Mouse (Mus musculus) stomach, embryonic 16.5 days (tissue): Measurements from ENCODE around the gene Wdr89. TPM values are rescaled to one million over a fixed set of nuclear protein-coding genes. Genes with fewer than 3 reads are reported as not detected.
"Not testable (repeated sequence)": the region's sequence is repeated elsewhere in the genome, so short reads cannot be mapped to it uniquely, and the experiment has no call there.

Experiments used
- ATAC-seq: fragments of 200-750 bp; cut with Nextera tagmentation; 2 replicates; pipeline ENCODE4 v1.8.0; 2017; ENCODE audit warnings: moderate number of reproducible peaks, moderate TSS enrichment; ENCODE audit not compliant: insufficient read depth, low FRiP score
- H3K27ac ChIP-seq: fragments of 300-500 bp; sonication (generic); 2 replicates; pipeline ENCODE4 v1.5.1; 2014; ENCODE audit warnings: low read length
- H3K27me3 ChIP-seq: fragments of 300-500 bp; sonication (generic); 2 replicates; pipeline ENCODE4 v1.6.1; 2014; ENCODE audit warnings: low read length, control low read depth, mixed read lengths; ENCODE audit not compliant: control insufficient read depth, insufficient read depth
- H3K36me3 ChIP-seq: fragments of 300-500 bp; sonication (generic); 2 replicates; pipeline ENCODE4 v1.6.1; 2014; ENCODE audit warnings: low read length; ENCODE audit not compliant: control insufficient read depth, insufficient read depth
- H3K4me1 ChIP-seq: fragments of 300-500 bp; sonication (generic); 2 replicates; pipeline ENCODE4 v1.6.1; 2014; ENCODE audit warnings: low read length, control low read depth, mixed read lengths; ENCODE audit not compliant: control insufficient read depth, insufficient read depth
- H3K4me2 ChIP-seq: fragments of 300-500 bp; sonication (generic); 2 replicates; pipeline ENCODE4 v1.6.1; 2014; ENCODE audit warnings: low read depth, low read length, mixed read lengths
- H3K4me3 ChIP-seq: fragments of 300-500 bp; sonication (generic); replicated peaks from 2 replicates; pipeline ENCODE4 v1.5.1; 2014; ENCODE audit warnings: mild to moderate bottlenecking, low read length
- H3K9ac ChIP-seq: fragments of 300-500 bp; sonication (generic); 2 replicates; pipeline ENCODE4 v1.6.1; 2014; ENCODE audit warnings: low read length
- H3K9me3 ChIP-seq: fragments of 300-500 bp; sonication (generic); replicated peaks from 2 replicates; pipeline ENCODE4 v1.6.1; 2016; ENCODE audit warnings: low read length, control low read depth; ENCODE audit not compliant: control insufficient read depth
- WGBS: fragments of 180-500 bp; shearing (Covaris S2); extraction: QIAGEN DNeasy Blood & Tissue Kit; methylation state at CpG from one replicate; pipeline ENCODE4 v1.1.7; 2014; 5-methylcytosine and 5-hydroxymethylcytosine counted together
- polyA plus RNA-seq: library from polyadenylated mRNA; unstranded; fragments of >200 nt; fragmentation: Nextera tagmentation; extraction: Ambion mirVana; gene quantifications from 2 replicates; pipeline ENCODE4 v1.2.1, GENCODE M21; 2015

The Wdr89 gene
- polyA plus RNA-seq = 8.3 and 11.6 TPM in 2 replicates

DNA sequence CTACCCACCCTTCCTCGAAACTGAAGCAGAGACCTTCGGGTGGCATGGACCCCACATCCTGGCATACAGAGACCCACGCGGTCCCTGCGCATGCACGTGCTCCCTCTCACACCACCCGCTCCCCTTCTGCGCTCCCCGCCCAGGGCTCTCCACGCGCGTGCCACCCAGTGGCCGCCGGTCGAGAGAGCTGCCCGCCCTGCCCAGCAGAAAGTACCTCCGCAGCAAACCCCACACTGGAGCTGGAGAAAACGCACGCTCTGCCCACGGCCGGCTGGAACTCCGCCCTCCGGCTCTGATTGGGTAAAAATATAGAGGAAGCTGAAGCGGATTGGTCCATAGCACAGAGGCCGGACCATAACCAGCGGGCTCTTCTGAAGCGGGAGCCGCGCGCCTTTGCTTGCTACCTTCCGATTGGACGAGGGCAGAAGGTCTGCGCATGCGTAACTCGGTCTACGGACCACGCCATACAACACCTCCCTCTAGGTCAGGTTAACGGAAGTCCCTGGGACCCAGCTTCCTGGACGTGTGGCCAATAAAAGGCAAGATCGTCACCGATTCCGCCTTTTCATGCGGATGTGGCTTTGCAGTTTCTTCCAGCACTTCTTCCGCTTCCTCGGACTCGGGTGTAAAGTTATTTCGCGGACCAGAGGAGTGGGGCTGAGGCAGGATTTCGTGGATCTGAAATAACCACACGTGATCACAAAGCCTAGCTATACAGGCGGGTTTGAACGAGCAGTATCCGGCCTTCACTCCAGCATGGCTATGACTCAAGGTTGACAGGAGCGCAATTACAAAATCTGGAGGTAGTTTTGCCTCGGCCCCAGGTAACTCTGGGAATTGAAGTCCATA, at the start of gene Wdr89:
Gene Wdr89, minus strand, starts transcription at position 280 of the 849 bp plus-strand sequence.
- under 1% methylated on average over 54 of the region's 55 CpGs for WGBS
- Histone ChIP-seq H3K4me3 (peak within 1 kb of the TSS; percentile 76), H3K27me3 (no peaks in the 10 kb centered on the region), H3K36me3 (no peaks in the 10 kb centered on the region), H3K9ac (peak within 1 kb of the TSS; percentile 80), H3K9me3 (no peaks in the 10 kb centered on the region), H3K27ac (peak within 1 kb of the TSS; percentile 95), H3K4me1 (peaks cover 12% of the 10 kb centered on the region; the same call in 1 of the 2 replicates), H3K4me2 (peak within 1 kb of the TSS; percentile 80)
- ATAC-seq = peak; percentile 99

DNA sequence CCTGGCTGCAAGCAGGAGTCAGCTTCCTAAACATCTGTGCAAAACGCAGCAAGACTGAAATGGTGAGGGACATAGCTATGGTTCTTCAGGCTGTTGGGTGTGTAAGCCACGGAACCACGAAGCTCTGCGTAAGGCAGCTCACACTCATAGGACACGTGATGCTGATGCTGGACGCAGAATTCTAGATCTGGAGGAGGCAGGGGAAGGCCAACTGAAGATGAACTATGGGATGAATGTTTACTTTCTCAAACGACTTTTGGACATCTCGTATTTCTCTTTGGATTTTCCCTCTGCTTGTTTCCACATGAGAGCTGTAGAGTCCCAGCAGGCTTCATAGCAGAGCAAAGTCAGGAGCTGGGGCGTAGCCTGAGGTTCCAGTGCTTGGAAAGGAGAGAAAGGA, 44.3 kb upstream of the Wdr89 start:
- ATAC-seq = no peak
- Histone ChIP-seq H3K9me3 (no peaks in the 10 kb centered on the region), H3K4me3 (no peak overlapping the region), H3K27me3 (no peaks in the 10 kb centered on the region), H3K4me2 (no peak overlapping the region), H3K27ac (no peak overlapping the region), H3K4me1 (no peaks in the 10 kb centered on the region), H3K36me3 (no peaks in the 10 kb centered on the region), H3K9ac (no peak overlapping the region)
- WGBS = 72% methylated on average over 9 of the region's 9 CpGs

DNA sequence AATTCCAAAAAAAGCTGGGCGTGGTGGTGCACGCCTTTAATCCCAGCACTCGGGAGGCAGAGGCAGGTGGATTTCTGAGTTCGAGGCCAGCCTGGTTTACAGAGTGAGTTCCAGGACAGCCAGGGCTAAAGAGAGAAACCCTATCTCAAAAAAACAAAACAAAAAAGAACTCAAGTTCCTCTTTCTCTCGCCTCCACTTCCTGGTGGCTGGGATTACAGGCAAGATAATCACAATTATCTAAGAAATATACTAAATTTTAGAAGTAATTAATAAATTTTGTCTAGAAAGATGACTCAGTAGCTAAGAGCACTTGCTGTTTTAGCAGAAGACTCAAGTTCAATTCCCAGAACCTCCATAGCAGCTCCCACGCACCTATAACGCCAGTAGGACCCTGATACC, 43.6 kb upstream of the Wdr89 start:
- H3K27ac ChIP-seq, H3K9ac ChIP-seq, ATAC-seq, H3K4me2 ChIP-seq, H3K27me3 ChIP-seq, H3K9me3 ChIP-seq, H3K4me3 ChIP-seq, H3K36me3 ChIP-seq, H3K4me1 ChIP-seq: not testable (repeated sequence)
- WGBS = 92% methylated on average over 7 of the region's 7 CpGs

DNA sequence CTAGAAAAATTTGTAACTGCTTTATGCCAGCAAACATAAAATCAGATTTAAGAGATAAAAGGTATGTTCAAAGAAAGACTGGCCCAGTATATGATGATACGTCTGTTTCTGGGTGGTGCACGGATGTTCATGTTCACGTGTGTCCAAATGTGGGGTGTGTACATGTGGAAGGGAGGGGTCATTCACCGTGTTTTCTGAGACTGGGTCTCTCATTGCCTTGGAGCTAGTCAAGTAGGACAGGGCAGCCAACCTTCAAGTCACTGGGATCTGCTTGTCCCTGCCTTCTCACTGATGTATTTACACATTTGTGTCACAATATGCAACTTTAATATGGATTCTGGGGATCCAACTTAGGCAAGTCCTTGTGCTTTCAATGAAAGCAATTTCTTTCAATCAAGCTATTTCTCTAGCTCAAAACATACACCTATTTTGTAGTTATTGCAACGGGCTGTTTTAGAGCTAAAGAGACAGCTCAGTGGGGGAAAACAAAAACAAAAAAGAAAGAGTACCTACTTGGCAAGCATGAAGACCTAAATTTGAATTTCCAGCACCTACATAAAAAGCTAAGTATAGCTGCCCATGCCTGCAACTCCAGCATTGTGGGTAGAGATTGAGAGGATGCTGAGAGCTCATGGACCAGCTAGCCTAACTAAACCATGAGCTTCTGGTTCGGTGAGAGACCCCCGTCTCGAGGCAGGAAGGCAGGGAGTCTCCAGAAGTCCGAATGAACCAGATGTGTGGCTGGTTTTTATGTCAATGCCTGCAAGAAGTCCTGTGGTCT, 41.4 kb upstream of the Wdr89 start:
- Histone ChIP-seq H3K9me3 (no peaks in the 10 kb centered on the region), H3K4me2 (no peak overlapping the region), H3K36me3 (no peaks in the 10 kb centered on the region), H3K9ac (no peak overlapping the region), H3K4me1 (no peaks in the 10 kb centered on the region), H3K4me3 (no peak overlapping the region), H3K27ac (no peak overlapping the region), H3K27me3 (no peaks in the 10 kb centered on the region)
- no peak for ATAC-seq
- 88% methylated on average over 9 of the region's 9 CpGs for WGBS

DNA sequence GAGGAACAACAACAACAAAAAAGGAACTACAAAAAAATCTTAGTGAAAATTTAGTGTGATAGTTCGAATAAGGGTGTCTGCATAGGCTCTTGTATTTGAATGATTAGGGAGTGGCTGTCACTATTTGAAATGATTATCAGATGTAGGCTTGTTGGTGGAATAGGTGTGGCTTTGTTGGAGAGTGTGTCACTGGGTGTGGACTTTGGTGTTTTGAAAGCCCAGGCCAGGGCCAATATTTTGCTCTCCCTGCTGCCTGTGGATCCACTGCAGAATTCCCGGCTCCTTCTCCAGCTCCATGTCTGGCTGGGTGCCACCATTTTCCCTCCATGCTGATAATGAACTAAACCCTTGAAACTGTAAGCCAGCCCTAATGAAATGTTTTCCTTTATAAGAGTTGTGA, 40.2 kb upstream of the Wdr89 start:
- Histone ChIP-seq H3K9ac (no peak overlapping the region), H3K4me3 (no peak overlapping the region), H3K27ac (no peak overlapping the region), H3K4me2 (no peak overlapping the region), H3K27me3 (no peaks in the 10 kb centered on the region), H3K4me1 (no peaks in the 10 kb centered on the region), H3K9me3 (no peaks in the 10 kb centered on the region), H3K36me3 (no peaks in the 10 kb centered on the region)
- ATAC-seq = peak; percentile 47; the same call in 1 of the 2 replicates
- WGBS = 70% methylated on average over 2 of the region's 2 CpGs

DNA sequence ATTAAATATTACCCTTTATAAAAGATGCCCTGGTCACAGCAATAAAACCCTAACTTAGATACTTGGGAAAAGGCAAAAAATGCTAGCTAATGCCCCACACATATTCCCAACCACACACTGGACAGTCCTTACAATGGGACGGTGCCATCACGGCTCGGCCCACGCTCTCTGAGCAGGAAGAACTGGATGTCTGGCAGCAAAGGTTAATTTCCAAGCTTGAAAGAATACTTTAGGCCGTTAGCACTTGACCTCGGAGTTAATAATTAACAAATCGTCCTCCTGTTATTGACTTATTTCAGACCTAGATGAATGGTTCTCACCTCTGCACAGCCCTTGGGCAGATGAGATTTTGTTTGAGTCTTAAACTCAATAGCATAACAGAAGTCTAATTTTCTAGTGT, 37.3 kb upstream of the Wdr89 start:
- peak; percentile 29; the same call in 1 of the 2 replicates for ATAC-seq
- Histone ChIP-seq H3K36me3 (no peaks in the 10 kb centered on the region), H3K9ac (no peak overlapping the region), H3K9me3 (no peaks in the 10 kb centered on the region), H3K4me3 (no peak overlapping the region), H3K4me2 (no peak overlapping the region), H3K27ac (no peak overlapping the region), H3K27me3 (no peaks in the 10 kb centered on the region), H3K4me1 (no peaks in the 10 kb centered on the region)
- WGBS = 58% methylated on average over 7 of the region's 7 CpGs

DNA sequence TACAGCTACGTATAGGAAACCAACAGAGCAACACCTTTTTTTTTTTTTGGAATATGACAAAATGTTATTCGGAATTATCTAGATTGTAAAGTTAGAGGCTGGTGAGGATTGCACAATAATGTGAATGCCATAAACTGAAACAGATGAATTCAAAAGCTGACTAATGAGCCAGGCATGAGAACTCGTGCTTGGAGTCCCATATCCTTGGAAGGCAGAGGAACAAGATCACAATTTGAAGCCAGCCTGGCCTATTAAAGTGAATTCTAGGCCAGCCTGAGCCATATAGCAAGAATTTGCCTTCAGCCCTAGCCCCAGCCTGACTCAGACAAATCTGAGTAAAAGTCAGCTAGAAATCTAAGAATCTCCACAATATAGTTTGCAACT, 33.4 kb upstream of the Wdr89 start:
- Histone ChIP-seq H3K9me3 (no peaks in the 10 kb centered on the region), H3K36me3 (no peaks in the 10 kb centered on the region), H3K4me3 (no peak overlapping the region), H3K4me2 (no peak overlapping the region), H3K27ac (no peak overlapping the region), H3K27me3 (no peaks in the 10 kb centered on the region), H3K4me1 (no peaks in the 10 kb centered on the region), H3K9ac (no peak overlapping the region)
- ATAC-seq = no peak
- WGBS = 84% methylated on average over 3 of the region's 3 CpGs

DNA sequence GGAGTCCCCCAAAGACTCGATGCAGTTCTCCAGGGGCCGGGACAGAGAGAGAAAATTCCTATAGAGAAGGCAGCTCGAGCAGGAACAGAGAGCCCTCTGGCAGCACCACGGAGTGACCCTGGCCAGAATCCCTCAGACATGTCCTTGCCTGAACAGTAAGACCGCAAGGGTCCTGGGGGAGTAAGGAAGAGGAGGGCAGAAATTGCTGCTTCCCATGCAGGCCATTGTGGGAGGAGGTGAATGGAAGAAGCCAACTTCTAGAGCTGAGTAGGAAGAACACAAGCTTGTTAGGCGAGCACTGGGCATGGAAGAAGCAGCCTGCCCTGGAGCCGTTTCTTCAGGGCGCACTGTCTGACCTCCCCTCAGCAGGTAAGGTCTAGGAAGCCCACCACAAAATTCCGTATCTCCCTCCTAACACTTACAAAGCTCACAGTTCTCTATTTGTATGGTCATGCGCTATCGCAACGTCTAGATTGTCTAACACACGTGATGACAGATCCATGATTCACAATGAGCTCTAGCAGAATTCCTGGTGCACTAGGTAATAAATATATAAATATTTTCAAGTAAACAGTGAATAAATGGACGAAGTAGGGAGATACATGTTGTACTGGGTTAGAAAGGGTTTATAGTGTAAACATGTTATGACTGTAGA, 32.9 kb upstream of the Wdr89 start:
- Histone ChIP-seq H3K9me3 (no peaks in the 10 kb centered on the region), H3K4me3 (peak overlapping the region; percentile 17; the same call in 1 of the 2 replicates), H3K27me3 (no peaks in the 10 kb centered on the region), H3K36me3 (no peaks in the 10 kb centered on the region), H3K4me2 (peak overlapping the region; percentile 33), H3K27ac (no peak overlapping the region), H3K9ac (peak overlapping the region; percentile 59), H3K4me1 (no peaks in the 10 kb centered on the region)
- WGBS = 61% methylated on average over 14 of the region's 14 CpGs
- no peak for ATAC-seq
